Mouse (Mus musculus) erythroblast, adult 5-6 weeks (primary cell): ENCODE measurements around the gene Hoxa9. TPM values are rescaled to one million over a fixed set of nuclear protein-coding genes. Genes with fewer than 3 reads are reported as not detected.

Experiments used
- ATAC-seq: replicated peaks from 2 replicates; pipeline ENCODE4 v1.8.0; 2016; ENCODE audit warnings: moderate number of reproducible peaks, mild to moderate bottlenecking, moderate TSS enrichment, inconsistent platforms; ENCODE audit not compliant: poor library complexity, low FRiP score, severe bottlenecking
- total RNA-seq, 2 experiments: library from RNA; stranded (forward) in 1 of 2; stranded (reverse) in 1 of 2; fragments of 150-400 nt in 1 of 2; fragments of 200-764, 138-1000 nt in 1 of 2; gene quantifications; 2 replicates each; pipeline versions ENCODE4 v1.2.3 to v1.2.4; 2015 to 2017; ENCODE audit warnings: low replicate concordance in 2 of 2

Hoxa9 gene
- total RNA-seq, 2 experiments from 2014 or later, result 2.5 TPM; not detected in 1

DNA sequence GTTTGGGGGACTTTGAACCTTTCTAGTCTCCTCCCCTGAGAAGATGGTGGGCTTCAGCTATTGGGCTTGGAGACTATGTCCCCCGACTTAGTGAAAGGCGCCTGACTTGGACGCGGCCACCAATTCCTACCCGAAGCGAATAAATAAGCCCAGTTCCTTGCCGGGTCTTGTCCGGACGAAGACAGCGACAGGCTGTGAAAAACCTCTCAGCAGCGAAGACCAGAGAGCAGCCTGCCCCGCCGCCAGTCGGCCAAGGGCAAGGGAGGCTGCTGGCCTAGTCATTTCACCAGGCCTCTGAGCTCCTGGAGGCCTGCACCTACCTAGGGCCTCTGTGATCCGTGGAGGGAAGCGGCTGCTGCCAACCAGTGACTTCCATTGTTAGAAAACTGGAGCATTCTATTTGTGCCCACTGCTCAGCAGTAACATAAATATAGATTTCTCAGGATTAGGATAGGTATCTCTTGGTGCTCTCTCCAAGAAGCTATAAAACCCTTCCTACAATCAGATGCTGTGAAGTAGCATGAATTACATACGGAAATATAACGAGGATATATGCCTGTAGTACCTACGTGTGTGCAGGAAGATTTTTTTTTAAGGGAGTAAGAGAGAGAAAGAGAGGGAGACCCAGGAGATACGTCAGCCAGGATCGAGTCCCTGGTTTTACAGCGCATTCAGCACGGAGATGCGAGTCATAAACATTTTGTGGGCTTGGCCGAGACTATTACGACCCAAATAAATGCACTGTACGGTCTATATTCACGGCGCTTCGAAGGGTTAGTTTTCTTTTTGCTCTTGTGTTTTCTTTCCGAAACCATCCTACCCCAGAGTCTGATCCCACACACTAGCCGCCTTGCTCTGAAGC, 10.7 kb downstream of the Hoxa9 start:
- ATAC-seq, result no peak

DNA sequence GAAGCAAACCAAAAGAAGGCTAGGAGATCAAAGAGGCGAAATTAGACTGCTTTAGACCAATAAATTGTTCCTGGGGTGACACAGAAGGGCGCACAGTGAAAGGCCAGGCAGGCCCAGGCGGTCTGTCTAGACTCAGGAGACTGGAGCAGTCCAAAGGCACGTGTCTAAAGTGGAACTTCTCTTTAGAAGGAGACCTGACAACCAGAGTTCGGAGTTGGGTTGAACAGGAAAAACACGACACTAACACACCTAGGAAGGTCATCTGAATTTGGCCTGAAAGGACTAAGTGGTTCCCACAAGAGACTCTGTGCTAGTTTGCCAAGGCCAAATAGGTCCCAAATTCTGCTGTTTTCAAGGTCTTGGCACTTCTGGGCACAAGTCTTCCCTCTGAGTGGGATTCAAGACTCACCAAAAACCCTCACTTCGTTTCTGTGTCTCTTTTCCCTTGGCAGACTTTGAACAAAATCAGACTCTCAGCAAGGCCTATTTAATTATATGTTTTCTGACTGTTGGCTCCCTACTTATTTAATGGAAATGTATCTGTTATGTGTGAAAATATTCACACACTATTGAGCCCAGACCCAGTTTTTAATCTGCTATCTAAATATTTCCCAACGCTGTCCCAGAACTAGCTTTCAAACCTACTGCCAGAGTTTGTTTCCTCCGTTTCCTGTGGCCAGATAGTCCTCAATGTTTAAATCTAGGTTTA, 11.5 kb downstream of the Hoxa9 start:
- ATAC-seq, result no peak

DNA sequence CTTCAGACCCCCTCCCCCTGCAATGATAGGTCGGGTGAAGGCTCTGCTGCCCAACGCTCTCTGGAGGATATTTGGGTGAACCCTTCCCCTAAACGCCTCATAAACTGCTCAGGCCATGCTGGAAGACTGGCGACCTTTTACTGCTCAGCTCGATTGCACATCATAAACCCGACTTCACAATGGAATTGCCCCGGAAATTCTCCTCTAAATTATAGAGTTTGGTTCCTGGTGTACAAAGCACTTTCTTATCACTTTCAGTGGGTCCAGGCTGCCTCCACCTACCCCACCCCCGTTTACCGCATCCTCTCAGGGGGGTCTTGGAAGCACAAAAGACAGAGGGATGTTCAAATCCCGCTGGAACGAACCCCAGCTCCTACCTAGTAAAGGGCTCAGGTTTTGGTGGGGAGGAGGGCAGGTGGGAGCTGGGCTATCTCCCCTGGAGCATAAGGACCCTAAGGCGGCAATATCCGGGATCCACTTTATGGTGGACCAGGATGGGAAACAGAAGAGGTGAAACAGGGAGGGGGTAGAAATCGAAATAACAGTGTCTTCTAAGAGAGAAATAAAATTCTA, 12.2 kb downstream of the Hoxa9 start:
- ATAC-seq, result no peak

DNA sequence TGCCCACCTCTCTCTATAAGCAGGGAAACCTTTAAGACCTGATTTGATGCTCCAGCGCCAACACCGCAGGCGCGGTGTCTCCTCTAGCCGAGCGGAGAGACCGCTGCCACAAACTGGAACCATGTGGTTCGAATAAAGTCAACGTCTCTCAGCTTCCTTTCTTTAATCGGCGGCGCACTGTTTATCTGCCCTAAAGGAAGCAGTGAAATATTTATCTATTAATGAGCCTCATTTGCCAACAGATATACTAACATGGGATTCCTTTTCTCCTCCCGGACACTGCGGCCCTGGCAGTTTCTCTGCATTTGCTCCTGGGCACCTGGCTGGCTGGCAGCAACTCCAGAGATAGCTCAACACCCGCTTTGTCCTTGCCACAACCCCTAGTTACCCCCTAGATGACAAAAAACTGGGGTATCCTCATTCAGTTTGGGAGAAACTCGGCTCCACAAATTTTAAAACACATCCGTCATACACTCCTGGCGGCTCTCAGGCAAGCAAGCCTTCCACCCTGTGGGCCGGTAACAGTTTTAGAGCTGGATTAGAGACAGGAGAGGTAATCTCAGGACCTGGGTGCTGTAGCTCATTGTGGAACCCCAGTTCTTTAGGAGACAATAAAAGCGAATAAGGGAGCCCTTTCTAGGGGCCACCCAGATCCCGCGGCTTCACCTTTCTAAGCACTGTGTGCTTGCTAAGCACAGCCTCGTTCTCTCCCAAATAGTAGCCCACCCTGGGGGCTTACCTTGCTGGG, 12.8 kb downstream of the Hoxa9 start:
- no peak for ATAC-seq

DNA sequence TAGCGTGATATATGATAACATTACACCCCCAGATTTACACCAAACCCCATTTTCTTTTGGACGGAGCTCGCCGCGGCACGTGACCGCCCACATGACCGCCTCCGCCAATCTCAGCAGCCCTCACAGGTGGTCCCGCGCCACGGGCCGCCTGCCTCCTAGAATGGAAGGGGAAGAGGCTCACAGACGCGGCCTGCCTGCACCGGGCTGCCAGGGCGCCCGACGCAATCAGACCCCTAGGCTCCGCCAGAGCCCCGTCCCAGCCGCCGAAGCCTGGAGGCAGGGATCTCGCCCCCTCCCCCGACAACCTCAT, 13.5 kb downstream of the Hoxa9 start:
- no peak for ATAC-seq

DNA sequence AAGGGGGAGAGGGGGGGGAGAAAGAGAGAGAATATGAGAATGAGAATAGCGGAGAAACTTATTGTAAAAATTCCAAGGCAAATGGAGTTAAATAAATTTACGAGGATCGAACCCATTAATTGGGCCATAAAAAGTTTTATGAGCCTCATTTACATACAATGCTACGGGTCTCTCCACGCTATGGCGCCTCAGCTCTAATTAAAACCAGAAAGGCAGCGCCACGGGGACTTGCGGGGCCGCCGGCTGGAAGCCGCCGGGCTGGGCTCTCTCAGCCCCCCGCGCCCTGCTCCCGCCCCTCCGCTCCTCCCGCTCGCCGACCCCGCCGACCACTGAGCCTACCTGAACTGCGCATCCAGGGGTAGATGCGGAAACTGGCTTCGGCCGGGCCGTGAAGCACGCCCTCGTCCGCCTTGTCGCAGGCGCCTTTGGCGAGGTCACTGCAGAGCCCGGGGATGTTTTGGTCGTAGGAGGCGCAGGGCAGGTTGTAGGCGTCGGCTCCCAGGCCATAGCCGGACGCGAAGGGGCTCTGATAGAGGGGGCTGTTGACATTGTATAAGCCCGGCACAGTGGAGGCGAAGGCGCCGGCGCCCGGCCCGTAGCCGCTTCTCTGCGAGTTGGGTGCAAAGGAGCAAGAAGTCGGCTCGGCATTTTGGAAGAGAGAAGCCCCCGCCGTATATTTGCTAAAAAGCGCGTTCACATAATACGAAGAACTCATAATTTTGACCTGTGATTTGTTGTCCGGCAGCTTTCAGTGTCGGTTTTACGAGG, 14.0 kb downstream of the Hoxa9 start:
- no peak for ATAC-seq

DNA sequence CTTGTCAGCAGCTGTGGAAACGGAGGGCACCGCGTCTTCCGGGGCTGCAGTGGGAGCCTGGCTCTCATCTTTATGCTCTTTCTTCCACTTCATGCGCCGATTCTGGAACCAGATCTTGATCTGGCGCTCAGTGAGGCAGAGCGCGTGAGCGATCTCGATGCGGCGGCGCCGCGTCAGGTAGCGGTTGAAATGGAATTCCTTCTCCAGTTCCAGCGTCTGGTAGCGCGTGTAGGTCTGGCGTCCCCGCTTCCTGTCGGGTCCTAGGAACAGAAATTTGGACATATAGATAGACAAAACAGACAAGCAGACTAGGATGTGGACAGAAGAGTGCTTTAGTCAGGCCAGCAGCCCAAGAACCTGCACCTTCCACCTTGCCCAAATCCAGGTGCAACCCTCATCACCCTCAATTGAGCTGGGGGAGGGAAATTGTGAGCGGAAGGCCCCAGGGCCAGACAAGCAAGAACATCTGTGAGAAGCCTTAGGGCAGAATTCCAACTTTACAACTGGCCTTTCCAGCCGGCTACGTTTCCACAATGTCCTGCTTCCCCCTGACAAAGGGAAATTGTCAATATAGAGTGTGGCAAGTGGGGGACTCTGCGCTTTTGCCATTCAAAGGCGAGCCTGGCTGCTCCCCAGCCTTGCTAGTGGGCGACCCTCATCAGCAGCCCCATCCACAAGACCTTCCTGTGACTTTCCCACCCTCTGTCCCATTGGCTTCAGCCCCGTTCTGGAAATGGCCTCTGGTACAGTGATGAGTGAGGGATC, 14.9 kb downstream of the Hoxa9 start:
- ATAC-seq, result no peak

DNA sequence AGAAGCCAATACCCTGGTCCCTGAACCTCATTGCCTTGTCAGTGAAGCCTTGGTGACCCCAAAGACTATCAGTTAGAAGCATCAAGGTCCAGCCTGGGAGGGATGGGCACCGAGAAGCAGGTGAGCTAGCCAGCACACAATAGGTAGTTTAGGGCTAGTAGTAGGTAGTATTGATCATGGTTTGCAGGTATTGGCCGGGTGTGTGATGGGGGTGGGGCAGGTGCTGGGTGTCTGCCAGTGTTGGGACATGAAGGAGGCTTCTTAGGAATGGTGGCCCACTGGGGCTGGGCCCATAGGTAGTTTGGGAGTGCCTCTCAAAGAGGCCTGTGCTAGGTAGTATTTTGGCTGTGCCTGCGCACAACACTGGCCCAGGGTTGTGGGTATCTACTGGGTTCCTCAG, 15.8 kb downstream of the Hoxa9 start:
- ATAC-seq, result no peak

DNA sequence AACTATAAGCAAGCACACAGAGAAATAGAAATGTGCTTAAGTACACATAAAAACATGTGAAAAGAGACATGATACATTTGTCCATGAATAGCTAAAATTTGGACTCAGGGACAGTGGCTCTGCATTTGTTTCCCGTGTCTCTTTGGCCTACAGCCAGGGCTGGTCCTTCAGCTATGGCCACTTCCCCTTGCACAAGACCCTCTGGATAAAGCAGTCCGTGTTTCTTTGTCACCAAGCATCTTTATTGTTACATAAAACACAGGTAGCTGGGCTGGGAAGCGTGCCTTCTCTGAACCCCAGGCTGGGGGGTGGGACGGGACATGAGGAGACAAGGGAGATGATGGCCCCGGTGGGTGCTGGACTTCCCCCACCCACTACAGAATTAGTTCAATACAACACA, 16.6 kb downstream of the Hoxa9 start:
- ATAC-seq, result no peak

DNA sequence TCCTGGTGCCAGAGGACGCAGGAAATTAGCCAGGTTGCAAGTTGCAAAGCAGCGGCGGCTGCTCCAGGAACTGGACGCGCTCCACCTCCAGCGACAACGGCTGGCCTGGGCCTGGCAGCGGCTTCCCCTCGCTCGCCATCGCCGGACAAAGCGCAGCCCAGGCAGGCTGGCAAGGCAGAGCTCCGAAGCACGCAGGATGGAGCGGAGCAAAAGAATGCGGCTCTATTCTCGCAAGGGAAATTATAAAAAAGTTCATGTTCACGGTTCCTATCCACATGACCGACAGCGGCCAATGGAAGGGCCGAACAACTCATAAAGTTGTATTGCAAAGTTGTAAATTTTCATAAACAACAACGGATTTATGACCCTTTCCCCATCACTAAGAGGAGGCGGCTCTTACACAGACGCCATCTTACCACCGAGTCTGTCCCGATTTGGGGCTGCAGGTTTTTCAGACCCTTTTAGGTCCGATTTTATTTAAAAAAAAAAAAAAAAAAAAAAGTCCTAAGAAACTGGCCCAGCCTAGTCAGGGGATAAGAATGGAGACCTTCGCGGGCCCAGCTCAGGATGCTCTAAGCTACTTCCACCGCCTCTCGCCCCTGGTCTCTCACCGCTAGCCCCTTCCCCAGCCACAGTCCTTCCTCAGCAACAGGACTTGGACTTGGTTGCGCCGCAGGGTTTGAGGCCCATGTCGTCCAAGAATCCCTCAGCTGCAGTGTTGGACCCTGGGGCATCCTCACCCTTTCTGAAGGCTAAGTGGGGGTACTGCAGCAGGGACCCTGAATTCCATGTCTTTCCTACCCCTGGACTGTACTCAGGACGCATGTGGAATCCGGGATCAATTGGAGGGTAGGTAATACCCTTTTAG, 17.5 kb downstream of the Hoxa9 start, which contains the start of the genes Hoxa3 and Gm28308:
Hoxa3 (minus strand) TSS at position 218 of the 868 bp plus-strand sequence.
Gm28308 (minus strand) TSS at position 221 of the 868 bp plus-strand sequence.
- ATAC-seq, result no peak

DNA sequence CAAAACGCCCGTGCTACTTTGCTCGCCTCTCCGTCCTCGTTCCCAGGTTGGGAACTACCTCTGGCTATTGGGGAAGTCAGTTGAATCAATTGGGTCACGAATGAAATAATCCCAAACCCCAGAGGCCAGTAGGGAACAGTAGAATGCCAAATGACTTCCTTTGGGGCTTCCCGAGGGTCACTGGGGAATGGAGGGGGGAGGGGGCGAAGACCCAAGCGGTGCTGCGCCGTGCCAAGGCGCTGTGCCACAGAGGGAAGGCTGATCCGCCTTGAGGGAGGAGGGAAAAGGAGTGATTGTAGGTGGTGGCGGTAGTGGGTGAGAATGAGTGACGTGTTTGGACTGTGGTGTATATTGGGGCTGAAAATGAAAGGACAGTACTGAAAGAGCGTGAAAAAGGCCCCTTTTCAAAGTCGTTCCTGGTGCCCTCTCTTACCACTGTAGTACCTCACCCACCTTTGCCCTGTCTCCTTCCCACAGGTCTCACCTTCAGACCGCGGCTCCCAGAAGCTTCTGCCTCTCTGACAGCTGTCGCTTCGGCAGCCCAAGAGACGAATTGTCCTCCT, 18.3 kb downstream of the Hoxa9 start:
- no peak for ATAC-seq

DNA sequence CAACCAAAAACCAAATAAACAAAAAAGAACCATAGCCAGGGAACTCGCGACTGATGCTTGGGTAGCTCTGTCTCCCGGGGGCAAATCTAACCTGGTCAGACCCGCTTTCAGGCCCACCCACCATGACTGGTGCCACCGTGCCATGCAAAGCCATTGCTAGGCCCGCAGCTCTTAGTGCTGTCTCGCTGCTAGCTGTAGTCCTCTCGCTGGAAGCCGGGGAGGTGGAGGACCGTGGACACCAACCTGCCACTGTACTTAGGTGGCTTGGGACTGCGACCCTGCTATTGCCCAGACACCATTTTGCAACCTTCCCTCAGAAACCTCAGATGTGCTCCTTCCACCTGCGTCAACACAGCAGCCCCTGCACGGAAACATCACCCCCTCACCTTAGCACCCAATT, 18.9 kb downstream of the Hoxa9 start:
- ATAC-seq, result no peak

DNA sequence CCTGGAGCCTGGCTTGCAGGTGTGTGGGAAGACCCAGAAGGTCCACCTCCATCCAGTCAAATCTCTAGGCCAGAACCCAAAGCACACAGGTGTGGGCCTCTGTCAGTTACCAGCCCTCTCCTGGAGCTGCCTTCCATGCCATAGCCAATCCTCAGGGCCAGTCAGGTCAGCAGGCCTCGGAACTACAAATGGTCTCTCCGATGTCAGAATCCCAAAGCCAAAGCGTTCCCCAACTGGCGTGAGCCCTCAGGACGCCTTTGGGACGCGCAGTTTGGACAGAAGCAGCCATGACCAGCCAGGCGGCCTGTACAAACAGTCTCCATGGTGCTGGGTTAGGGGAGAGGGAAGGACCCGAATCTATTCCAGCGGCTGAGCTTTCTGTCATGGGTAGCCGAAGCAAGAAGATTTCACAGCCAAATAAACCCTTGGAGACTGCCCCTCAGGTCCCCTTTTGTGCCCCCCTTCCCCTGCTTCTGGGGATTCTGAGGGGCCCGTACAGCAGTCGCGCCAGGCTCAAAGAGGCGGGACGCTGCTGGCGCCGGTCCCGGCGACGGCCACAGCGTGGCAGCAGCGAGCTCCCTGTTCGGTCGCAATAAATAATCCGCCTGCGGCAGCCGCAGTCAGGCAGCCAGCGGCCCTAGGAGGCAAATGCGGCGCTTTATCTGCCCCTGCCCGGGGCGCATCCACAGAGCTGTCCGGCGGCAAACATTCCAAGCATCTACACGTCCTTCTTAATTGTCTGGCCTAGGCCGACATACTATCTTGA, 19.5 kb downstream of the Hoxa9 start:
- ATAC-seq, result no peak

DNA sequence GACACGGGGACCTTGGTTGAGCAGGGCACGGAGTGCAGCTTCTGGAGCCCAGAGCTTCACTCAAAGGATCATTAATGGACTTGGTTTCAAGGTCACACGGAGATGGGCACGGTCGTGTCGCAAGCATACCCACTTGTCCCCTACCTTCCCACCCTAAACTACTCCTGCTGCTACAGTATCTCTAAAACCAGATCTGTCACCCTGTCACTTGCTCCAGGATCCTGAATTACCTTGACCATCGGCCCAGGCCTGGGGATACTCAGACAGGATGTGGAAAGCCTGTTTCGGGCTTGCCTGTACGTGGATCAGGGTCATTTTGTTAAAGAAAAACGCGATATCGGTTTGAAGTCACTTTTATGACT, 21.2 kb downstream of the Hoxa9 start:
- no peak for ATAC-seq

DNA sequence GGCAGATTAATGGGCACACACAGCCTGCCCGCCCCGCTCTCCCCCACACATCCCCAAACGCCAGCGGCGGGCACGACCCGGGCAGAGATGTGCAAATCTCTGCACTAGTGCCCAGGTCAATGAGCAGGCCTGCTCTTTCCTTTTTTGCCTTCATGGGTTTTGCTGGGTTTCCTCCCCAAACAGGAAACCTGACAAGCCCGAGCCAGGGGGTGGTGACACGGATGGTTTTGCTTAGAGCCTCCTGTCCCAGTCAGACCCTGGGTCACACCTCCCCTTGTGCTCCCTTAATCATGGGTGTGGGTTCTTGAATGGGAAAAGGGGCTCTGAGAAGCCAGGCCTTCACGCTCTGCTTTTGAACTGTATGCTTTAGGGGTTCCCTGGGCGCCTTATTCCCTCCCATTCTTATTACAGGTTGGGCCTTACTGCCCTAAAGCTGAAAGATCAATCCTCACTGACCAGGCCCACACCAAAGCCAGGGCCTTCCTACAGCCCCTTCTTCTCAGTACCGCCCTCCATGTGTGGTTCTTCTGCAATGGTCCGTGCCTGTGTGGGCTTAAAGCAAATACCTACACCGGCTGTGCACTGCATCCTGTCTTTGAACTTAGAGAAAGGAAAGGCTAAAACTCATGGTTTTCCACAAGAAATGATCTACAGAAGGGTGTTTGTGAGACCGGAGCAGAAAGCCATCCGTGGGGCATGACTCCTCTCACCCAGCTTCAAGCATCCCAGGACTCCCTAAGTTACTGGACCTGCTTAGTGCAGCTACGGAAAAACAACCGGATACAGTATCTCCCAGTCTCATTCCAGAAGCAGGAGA, 21.8 kb downstream of the Hoxa9 start:
- no peak for ATAC-seq
